Mouse (Mus musculus) intestine, embryonic 14.5 days (tissue): ENCODE results near the gene Cmklr1. TPM values are rescaled to one million over a fixed set of nuclear protein-coding genes. Genes with fewer than 3 reads are reported as not detected.

Source experiments
- ATAC-seq: fragments of 200-750 bp; cut with Nextera tagmentation; replicated peaks from 2 replicates; pipeline ENCODE4 v1.8.0; 2017; ENCODE audit warnings: low read depth, moderate number of reproducible peaks, moderate TSS enrichment, moderate library complexity; ENCODE audit not compliant: low FRiP score, low TSS enrichment
- DNase-seq: peaks from one replicate; pipeline ENCODE4 v3.0.0-alpha.2; 2018; ENCODE audit warnings: low spot score
- H3K27ac ChIP-seq: fragments of 300-500 bp; sonication (generic); 2 replicates; pipeline ENCODE4 v1.5.1; 2014; ENCODE audit warnings: low read depth, mild to moderate bottlenecking, control low read depth
- H3K27me3 ChIP-seq: fragments of 300-500 bp; sonication (generic); replicated peaks from 2 replicates; pipeline ENCODE4 v1.6.1; 2014; ENCODE audit warnings: low read length, control low read depth; ENCODE audit not compliant: control insufficient read depth, insufficient read depth
- H3K36me3 ChIP-seq: fragments of 300-500 bp; sonication (generic); 2 replicates; pipeline ENCODE4 v1.6.1; 2014; ENCODE audit warnings: low read length, control low read depth; ENCODE audit not compliant: control insufficient read depth, insufficient read depth
- H3K4me1 ChIP-seq: fragments of 300-500 bp; sonication (generic); replicated peaks from 2 replicates; pipeline ENCODE4 v1.6.1; 2014; ENCODE audit warnings: low read length, control low read depth, mixed read lengths; ENCODE audit not compliant: control insufficient read depth, insufficient read depth
- H3K4me2 ChIP-seq: fragments of 300-500 bp; sonication (generic); 2 replicates; pipeline ENCODE4 v1.6.1; 2014; ENCODE audit warnings: low read length
- H3K4me3 ChIP-seq: fragments of 300-500 bp; sonication (generic); 2 replicates; pipeline ENCODE4 v1.5.1; 2014; ENCODE audit warnings: low read depth, low read length, control low read depth, mixed read lengths
- H3K9ac ChIP-seq: fragments of 300-500 bp; sonication (generic); 2 replicates; pipeline ENCODE4 v1.6.1; 2014; ENCODE audit warnings: mild to moderate bottlenecking, low read length
- H3K9me3 ChIP-seq: fragments of 300-500 bp; sonication (generic); 2 replicates; pipeline ENCODE4 v1.6.1; 2016; ENCODE audit warnings: low read length, control low read depth; ENCODE audit not compliant: control insufficient read depth
- WGBS: fragments of 180-500 bp; shearing (Covaris S2); extraction: QIAGEN DNeasy Blood & Tissue Kit; methylation state at CpG from one replicate; pipeline ENCODE4 v1.1.7; 2014; 5-methylcytosine and 5-hydroxymethylcytosine counted together
- polyA plus RNA-seq: library from polyadenylated mRNA; unstranded; fragments of >200 nt; fragmentation: Nextera tagmentation; extraction: Ambion mirVana; gene quantifications from 2 replicates; pipeline ENCODE4 v1.2.1, GENCODE M21; 2014

Cmklr1 gene
- polyA plus RNA-seq, 1 experiment from 2014 or later = 2.4 TPM

DNA sequence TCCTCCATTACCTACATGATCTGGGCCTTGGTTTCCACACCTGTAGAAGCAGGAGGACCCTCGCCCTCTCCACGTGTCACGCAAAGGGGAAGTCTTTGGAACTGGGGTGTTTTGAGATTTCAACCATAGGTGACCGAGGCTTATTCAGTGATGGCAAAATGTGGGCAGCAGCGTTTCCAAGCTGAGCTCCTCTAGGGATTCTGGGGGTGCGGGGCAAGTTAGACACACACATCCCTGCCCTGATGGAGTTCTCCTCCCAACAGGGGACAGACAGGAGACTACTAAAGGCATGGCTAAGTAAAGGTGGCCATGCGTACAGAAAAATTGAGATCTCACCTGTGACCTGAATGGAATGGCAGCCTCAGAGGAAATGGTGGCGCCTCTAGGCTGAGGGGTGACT, 41.7 kb downstream of the Cmklr1 start:
- Histone ChIP-seq H3K27ac (no peak overlapping the region), H3K36me3 (no peaks in the 10 kb centered on the region), H3K4me2 (no peak overlapping the region), H3K4me1 (no peaks in the 10 kb centered on the region; the same call in 1 of the 2 replicates), H3K27me3 (no peaks in the 10 kb centered on the region), H3K4me3 (no peak overlapping the region), H3K9ac (no peak overlapping the region), H3K9me3 (no peaks in the 10 kb centered on the region)
- 84% methylated on average over 8 of the region's 8 CpGs for WGBS
- DNase-seq (no peak), ATAC-seq (no peak)

DNA sequence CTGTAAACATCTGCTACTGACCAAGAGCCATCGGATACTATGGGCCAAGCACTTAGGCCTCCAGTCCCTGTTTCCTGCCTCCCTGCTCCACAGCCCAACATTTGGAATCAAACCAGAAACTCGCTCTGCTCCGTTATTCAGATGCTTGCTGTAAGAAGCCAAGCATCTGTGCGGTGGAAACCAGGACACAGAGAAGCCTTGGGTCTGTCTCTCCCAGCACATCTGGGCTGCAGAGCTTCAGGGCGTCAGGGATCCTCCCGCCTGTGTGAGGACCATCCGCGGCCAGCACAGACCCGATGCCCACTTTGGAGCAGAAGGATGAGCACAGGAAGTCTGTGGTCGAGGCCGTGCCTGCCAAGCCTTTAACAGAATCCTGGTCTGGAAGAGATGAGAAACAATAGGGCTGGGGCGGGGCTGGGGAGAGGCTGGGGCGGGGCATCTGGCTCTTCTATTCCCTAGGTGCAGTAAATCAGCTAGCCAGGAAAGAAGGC, 42.2 kb downstream of the Cmklr1 start:
- 15% methylated on average over 13 of the region's 13 CpGs for WGBS
- no peak; the same call in 1 of the 2 replicates for ATAC-seq
- no peak overlapping the region for H3K4me3 ChIP-seq
- H3K4me1 ChIP-seq = no peaks in the 10 kb centered on the region; the same call in 1 of the 2 replicates
- no peaks in the 10 kb centered on the region for H3K27me3 ChIP-seq
- H3K9me3 ChIP-seq = no peaks in the 10 kb centered on the region
- H3K4me2 ChIP-seq = no peak overlapping the region
- H3K27ac ChIP-seq = peak overlapping the region; percentile 24
- no peak for DNase-seq
- H3K36me3 ChIP-seq = no peaks in the 10 kb centered on the region
- H3K9ac ChIP-seq = no peak overlapping the region

DNA sequence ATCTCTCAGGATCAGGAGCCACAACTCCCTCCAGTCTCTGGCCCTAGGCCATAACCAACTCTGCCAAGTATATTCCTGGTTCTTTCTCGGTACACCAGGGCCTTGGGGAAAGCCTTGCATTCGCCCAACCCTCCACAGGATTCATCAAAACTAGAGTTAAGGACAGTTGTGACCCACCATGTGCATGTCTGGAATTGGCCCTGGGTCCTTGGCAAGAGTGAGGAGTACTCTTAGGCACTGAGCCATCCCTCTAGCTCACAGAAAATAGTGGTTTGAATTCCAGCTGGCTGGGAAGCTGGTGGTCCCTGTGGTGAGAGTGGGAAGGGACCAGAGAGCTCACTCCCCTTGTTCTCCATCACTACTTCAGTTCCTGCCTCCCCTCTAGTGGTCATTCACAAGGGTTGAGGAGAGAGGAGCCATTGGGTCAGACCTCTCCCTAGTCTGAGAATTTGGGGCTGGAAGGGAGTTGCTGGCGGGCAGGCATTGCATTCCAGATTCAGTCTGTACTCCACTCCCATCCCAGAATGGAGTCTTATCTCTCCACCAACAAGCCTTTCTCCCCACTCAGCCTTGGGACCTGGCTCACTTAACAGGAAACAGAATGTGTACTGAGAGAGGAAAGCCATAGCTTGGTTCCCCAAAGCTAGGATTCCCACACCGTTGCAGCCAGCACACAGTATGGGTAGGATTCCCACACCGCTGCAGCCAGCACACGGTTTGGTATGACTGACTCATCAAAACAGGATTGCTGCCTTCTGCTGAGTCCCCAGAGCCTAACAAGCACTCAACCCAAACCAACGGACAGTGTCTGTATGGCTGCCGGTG, 43.1 kb downstream of the Cmklr1 start:
- DNase-seq = no peak

DNA sequence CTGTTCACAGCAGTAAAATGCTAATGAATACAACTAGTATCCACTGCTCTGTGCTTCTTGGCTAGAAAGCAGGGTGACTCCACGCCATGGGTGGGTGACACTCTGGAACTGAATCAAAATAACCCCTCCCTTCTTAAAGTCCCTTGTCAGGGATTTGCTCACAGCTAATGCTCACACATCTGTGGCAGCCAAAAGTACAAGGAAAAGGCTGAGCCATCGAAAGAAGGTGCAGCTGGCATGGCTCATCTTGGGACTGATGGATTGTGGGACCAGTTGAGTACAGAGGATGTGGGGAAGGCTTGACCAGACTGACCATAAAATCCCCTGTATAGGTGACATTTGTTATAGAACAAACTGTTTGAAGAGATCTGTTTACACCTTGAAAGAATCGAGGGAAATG, 44.1 kb downstream of the Cmklr1 start:
- Histone ChIP-seq H3K4me1 (no peaks in the 10 kb centered on the region; the same call in 1 of the 2 replicates), H3K4me3 (no peak overlapping the region), H3K4me2 (no peak overlapping the region), H3K27me3 (no peaks in the 10 kb centered on the region), H3K9ac (no peak overlapping the region), H3K36me3 (no peaks in the 10 kb centered on the region), H3K9me3 (no peaks in the 10 kb centered on the region), H3K27ac (no peak overlapping the region)
- DNase-seq (no peak), ATAC-seq (no peak)
- 49% methylated on average over 3 of the region's 3 CpGs for WGBS

More for the DNA sequence above, 43.1 kb downstream of the Cmklr1 start:
- H3K9me3 ChIP-seq = no peaks in the 10 kb centered on the region
- no peaks in the 10 kb centered on the region for H3K36me3 ChIP-seq
- H3K4me1 ChIP-seq = no peaks in the 10 kb centered on the region; the same call in 1 of the 2 replicates
- H3K27ac ChIP-seq = no peak overlapping the region
- no peak overlapping the region for H3K4me2 ChIP-seq
- no peak overlapping the region for H3K9ac ChIP-seq
- no peak overlapping the region for H3K4me3 ChIP-seq
- 75% methylated on average over 8 of the region's 8 CpGs for WGBS
- no peak for ATAC-seq
- no peaks in the 10 kb centered on the region for H3K27me3 ChIP-seq

DNA sequence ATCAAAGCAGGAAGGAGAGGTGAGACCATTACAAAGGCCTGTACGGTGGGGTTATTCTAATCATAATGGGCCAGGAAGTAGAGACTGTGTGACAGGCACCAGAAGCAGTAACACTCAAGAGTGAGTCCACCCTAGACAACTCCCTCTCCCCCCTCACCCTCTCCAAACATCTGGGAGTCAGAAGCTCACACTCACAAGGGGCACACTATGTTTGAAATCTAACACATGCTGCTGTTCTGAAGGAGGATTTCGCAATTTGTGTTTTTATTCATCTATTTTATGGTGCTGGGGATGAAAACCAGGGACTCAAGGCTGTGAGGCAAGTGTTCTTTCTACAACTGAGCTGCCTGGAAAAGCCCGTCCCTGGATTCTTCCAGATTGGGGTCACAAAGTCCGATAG, 45.5 kb downstream of the Cmklr1 start:
- H3K27me3 ChIP-seq = no peaks in the 10 kb centered on the region
- H3K4me1 ChIP-seq = no peaks in the 10 kb centered on the region; the same call in 1 of the 2 replicates
- no peak overlapping the region for H3K9ac ChIP-seq
- H3K4me3 ChIP-seq = no peak overlapping the region
- no peak overlapping the region for H3K4me2 ChIP-seq
- no peaks in the 10 kb centered on the region for H3K9me3 ChIP-seq
- DNase-seq (no peak), ATAC-seq (no peak)
- no peak overlapping the region for H3K27ac ChIP-seq
- WGBS = 60% methylated on average over 4 of the region's 4 CpGs
- no peaks in the 10 kb centered on the region for H3K36me3 ChIP-seq

DNA sequence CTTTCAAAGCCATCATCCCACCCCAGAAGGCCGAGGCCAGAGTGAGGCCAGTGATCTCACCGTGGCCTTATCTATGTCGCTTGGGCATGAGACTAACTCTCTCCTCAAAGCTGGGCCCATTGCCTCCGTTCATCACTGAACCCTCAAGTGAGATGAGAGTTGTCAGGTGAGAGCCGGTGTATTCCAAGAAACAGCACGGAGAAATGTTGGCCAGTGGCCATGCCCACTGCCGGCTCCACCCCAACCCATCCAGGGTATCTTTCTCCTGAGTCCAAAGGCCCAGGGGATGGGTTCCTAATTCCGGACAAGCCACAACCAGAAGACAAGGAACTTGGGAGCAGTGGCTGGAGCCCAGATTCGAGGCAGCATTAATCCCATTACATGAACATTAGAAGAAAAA, 46.8 kb downstream of the Cmklr1 start:
- Histone ChIP-seq H3K4me2 (no peak overlapping the region), H3K9ac (no peak overlapping the region), H3K4me1 (no peaks in the 10 kb centered on the region), H3K36me3 (no peaks in the 10 kb centered on the region), H3K4me3 (no peak overlapping the region), H3K9me3 (0 out of 2 replicates have a peak, but pooled peaks cover 3% of the 10 kb centered on the region), H3K27ac (no peak overlapping the region), H3K27me3 (no peaks in the 10 kb centered on the region)
- ATAC-seq = no peak
- DNase-seq = no peak
- 77% methylated on average over 9 of the region's 9 CpGs for WGBS

DNA sequence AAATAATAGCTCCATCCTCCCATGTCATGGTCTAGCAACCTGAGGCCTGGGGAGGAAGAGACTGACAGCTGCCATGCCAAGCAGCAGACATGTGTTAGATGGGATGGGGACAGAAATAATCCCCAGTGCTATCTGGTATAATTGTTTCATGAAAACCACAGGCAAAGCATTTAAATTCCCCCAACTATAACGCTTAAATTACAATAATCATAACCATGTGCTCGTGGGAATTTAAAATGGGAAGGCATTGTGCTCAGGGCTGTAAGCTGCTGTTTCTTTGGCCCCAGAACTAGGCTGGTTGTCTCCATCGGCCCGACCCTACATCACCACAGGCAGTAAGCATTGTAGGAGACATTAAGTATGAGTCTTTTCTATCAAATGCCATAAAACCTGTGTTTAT, 49.4 kb downstream of the Cmklr1 start:
- H3K4me3 ChIP-seq = no peak overlapping the region
- H3K36me3 ChIP-seq = no peaks in the 10 kb centered on the region
- H3K9ac ChIP-seq = no peak overlapping the region
- H3K27ac ChIP-seq = no peak overlapping the region
- no peak overlapping the region for H3K4me2 ChIP-seq
- DNase-seq (no peak), ATAC-seq (no peak)
- 89% methylated on average over 4 of the region's 4 CpGs for WGBS
- H3K4me1 ChIP-seq = no peaks in the 10 kb centered on the region
- H3K9me3 ChIP-seq = 0 out of 2 replicates have a peak, but pooled peaks cover 6% of the 10 kb centered on the region
- H3K27me3 ChIP-seq = no peaks in the 10 kb centered on the region

DNA sequence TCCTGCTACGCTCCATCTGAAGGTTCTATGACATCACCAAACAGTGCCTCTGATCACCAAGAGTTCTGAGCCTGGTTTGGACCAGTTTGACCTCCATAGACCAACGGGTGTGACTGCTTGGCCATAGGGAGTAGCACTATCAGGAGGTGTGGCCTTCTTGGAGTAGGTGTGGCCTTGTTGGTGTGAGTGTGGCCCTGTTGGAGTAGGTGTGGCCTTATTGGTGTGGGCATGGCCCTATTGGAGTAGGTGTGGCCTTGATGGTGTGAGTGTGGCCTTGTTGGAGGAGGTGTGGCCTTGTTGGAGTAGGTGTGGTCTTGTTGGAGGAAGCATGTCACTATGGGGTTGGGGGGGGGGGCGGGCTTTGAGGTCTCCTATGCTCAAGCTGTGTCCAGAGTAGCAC, 50.0 kb downstream of the Cmklr1 start:
- 85% methylated on average over 3 of the region's 3 CpGs for WGBS
- Histone ChIP-seq H3K36me3 (no peaks in the 10 kb centered on the region), H3K27ac (no peak overlapping the region), H3K4me3 (no peak overlapping the region), H3K27me3 (no peaks in the 10 kb centered on the region), H3K4me2 (no peak overlapping the region), H3K4me1 (no peaks in the 10 kb centered on the region), H3K9me3 (0 out of 2 replicates have a peak, but pooled peaks cover 6% of the 10 kb centered on the region), H3K9ac (no peak overlapping the region)
- DNase-seq (no peak), ATAC-seq (no peak)
